Mouse (Mus musculus) testis, adult 2 months (tissue): ENCODE measurements around the gene Foxm1.

Experiments used
- CTCF ChIP-seq: fragments of 200-500 bp; IDR thresholded peaks from 2 replicates; pipeline ENCODE4 v1.5.1; 2012; ENCODE audit warnings: low read depth, mild to moderate bottlenecking, inconsistent platforms, low read length, moderate library complexity; ENCODE audit not compliant: control insufficient read depth, insufficient read depth, insufficient replicate concordance
- POLR2A ChIP-seq: fragments of 200-500 bp; IDR thresholded peaks from 2 replicates; pipeline ENCODE4 v1.6.1; 2012; ENCODE audit warnings: low read depth, mild to moderate bottlenecking, inconsistent platforms, low read length, moderate library complexity; ENCODE audit not compliant: control insufficient read depth

- TF ChIP-seq CTCF = no peak
- TF ChIP-seq POLR2A = no peak
These were observed 25.3 kb upstream of the Foxm1 start for GRCm38 (mm10) chr6:128337467-128337866.
